Mouse (Mus musculus) frontal cortex, postnatal 25 days (tissue): ENCODE results near the gene Ulk4.

Experiments used
- DNase-seq, 2 experiments: peaks; one replicate each; pipeline ENCODE4 v3.0.0; 2022; ENCODE audit warnings: low spot score in 2 of 2

Ulk4 gene

DNA sequence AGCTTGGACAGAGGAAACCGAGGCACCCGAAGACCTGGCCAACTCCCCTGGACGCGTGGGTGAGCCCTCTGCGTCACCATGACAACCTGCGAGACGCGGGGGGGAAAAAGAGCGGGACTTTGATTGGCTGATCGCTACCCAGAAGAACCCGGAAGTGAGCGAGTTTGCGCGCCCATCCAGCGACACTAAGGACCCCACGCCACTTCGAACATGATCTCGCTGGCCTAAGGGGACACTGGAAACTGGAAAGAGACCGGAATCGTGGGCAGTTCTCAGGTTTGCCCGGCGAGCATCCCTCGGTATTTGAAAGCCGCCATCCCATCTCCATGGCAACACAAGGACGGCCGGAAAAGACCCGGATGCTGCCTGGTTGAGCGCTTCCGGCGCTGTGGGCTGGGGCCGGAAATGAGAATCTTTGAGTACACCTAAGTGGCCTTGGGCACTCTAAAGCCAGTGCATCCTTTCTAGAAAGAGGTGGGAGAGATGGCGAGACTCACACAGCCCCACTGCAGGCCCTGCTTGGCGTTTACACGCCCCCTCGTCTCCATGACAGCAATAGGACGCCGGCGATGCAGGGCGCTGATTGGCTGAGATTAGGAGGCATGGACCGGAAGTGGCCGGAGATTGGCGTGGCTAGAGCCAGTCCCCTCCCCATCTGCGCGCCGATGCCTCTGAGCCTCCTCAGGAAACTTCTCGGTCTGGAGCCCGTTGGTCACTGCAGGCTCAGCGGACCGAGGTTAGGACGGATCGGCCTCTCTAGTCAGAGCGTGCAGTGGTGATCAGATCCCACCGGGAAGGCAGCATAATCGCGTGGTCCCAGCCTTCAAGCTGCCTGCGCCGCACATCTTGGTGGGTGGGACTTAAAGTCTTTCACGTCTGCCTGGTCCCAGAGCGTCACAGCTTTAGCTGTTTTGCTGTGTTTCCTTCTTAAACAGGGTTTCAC lies at the start of gene Ulk4:
Gene Ulk4, minus strand, starts transcription at position 80 of the 943 bp plus-strand sequence.
- DNase-seq: peak; percentile 91 to 93

DNA sequence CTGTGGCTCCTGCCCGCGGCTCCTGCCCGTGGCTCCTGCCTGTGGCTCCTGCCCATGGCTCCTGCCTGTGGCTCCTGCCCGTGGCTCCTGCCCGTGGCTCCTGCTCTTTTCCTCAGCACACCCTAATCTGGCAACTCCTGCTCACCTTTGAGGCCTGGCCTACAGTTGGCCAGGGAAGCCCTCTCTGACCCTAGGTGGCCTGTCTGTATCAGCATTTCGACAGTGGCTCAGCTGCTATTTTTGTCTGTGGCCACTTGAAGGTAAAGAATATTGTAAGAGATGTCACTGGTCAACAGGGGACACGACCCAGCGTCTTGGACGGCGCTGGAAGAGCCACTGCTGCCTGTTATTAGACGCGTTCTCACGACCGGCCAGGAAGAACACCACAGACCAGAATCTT lies 45.0 kb upstream of the Ulk4 start:
- DNase-seq: no peak

DNA sequence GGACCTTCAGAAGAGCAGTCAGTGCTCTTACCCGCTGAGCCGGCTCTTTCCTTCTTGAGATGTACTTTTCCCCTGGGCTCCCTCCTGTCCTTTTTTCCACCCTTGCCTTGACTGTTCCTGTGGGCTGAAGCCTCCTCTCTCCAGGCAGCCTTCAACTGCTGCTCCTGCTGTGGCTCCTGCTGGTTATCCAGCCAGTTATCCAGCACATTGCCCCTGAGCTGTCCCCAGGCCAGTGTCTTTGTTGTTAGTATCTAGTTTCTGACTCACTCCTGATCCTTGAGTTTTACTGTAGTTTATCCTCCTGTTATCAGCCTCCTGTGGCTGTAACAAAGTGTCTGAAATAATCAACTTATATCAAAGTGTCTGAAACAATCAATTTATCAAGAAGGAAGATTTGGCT lies 44.1 kb upstream of the Ulk4 start:
- DNase-seq: no peak

DNA sequence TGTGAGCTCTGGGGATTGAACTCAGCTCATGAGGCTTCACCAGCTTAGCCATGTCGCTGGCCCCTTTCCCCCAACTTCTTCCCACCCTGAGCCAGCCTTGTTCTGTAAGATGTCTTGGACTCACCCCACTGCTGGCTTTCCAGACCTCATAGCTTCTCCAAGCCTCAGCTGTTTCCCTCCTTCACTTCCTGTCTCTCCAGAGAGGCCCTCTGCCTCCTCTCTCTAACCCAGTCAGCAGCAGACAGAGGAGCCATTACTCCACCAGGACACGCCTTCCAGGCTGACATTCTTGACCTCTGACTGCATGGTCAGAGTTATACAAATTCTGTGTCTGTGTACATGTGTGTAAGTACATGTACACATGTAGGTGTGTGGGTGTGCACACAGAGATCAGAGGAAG lies 43.4 kb upstream of the Ulk4 start:
- no peak for DNase-seq

GRCm38 (mm10) chr9:121319323-121319966 lies 42.4 kb upstream of the Ulk4 start:
- DNase-seq: no peak

- DNase-seq: no peak
Measured at GRCm38 (mm10) chr9:121316621-121317405, 39.8 kb upstream of the Ulk4 start.

GRCm38 (mm10) chr9:121315901-121316595 lies 39.1 kb upstream of the Ulk4 start:
- DNase-seq: no peak

DNA sequence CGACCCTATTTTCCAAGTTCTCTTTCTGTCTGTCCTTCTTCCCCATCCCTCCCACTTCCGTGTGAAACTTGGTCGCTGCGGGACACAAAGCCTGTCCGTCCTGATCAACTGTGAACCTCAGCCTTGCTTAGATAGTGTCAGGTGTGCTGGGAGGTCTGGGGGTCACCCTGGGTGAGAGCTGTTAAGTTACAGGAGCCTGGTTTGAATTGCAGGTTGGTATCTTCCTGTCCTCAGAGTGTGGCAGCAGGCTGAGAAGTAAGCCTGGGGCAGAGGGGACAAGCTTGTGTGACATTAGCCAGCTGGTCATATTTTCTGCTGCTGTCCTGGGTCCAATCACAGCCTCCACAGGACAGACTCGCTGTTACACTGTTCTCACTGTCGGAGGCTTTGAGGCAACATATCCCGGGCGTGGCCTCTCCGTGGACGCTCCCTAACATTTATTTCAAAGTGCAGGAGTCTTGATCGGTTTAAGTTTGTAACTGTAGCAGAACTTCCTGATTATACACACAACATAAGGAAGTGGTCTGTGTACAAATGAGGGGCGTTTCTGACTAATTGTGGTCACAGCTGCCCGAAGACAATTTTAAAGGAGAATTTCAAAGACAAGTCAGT lies 37.6 kb upstream of the Ulk4 start:
- DNase-seq: no peak

DNA sequence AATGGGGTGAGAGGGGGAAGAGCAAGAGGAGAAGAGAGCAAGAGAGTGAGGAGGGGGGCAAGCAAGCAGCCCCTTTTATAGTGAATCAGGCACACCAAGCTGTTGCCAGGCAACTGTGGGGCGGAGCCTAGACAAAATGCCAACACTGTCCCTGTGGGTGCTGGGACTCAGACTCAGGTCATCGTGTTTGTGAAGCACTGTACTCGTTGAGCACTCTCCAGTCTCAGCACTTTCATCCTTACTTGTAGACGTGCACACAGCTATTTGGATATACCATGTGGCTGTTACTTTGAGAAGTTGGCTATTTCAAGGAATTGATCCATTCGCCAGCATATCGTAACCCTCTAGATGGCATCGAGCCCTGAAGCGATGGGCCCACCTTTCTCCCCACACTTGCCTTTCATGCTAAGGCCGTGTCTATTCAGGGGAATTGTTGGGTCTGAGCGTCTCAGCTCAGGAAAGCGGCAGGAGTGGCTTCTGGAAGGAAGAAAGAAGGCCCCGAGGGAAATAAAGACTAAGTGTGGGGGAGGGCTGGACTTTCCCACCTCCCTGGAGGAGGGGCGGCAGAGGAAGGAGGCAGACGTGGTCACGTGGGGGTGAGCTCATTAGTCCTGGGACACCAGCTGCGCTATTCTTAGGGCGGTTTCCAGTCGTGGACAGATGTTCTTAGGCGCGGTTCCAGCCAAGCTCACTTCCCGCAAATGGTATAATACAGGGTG lies 36.8 kb upstream of the Ulk4 start:
- no peak for DNase-seq

DNA sequence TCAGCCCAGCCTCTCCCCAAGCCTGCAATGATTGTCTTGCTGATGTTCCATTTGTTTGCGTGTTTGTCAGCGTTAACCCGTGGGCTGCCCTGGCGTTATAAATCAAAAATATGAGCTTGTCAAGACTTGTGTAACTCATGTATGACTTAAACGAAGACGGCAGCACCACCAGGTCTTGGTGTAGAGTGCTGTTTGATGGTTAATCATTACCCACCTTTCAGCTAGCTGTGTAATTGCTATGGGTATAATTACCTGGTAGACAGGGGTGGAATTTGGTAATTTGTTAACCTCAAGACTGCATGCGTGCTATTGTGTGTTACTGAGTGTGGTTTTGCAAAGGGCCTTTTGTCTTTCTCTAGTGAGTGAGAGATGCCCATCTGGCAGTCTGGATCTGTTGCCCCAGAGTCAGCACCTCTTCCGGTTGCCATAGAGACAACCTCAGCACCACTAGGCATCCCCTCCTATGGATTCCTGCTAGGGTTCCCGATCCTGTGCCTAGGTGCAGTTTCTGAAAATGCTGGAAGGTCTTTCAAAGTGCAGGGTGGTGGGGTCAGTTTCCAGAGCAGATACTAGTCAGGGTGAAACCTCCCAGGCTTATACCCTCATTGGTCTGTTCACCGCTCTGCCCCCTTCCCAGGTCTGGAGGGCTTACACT lies 35.4 kb upstream of the Ulk4 start:
- no peak for DNase-seq

- DNase-seq: no peak
Measured at GRCm38 (mm10) chr9:121311846-121312236, 34.8 kb upstream of the Ulk4 start.

DNA sequence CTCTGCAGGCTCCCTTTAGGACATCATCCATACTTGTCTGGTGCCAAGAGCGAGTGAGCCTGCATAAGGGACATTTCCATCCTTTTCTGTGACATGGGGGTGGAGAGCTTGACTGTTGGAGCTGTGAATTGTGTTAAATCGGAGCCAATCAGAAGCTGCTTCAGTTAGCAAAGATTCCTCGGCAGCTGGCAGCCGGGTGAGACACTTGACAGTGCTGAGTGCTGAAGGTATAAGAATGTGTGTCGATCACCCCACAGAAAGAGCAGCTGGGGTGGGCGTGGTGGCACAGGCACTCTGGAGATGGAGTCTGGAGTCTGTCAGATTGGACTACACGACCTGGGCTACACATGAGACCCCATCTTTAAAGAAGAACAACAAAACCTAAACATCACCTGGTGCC lies 33.5 kb upstream of the Ulk4 start:
- no peak for DNase-seq

DNA sequence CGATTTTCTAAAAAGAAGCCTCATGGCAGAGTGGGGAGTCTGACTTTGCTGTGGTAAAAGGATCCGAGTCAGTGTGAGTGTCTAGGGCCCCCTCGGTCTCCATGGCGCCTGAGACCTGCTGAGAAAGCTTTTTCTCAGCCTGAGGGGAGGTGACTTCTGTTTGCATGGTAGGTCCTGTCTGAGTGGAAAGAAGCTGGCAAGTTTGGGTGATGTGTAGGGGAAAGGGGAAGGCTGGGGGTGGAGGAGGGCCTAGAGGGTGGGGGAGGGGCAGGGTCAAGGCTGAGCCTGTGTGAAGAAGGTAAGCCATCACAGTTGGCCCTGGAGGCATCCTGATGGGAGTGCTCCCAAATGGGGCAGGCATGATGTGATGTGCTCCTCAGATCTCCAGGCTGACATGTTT lies 32.3 kb upstream of the Ulk4 start:
- DNase-seq: no peak

DNA sequence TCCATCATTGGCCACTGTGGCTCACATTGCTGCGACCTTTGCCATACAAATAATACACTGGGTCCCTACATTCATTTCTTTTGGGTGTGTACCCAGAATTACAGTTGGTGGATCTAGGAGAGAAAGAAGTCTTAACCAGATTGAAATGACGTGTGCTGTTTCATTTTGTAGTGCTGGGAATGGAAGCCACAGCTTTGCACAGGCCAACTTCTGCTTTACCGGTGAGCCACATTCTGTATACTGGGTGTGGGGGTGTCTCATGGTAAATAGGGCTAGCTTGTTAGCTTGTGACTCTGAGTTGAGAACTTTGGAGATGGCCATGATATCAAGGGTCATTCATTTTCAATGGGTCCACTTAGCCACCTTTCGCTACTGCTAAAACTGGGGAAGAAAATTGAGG lies 28.5 kb upstream of the Ulk4 start:
- DNase-seq: no peak

- DNase-seq: no peak
Measured at GRCm38 (mm10) chr9:121304520-121304919, 27.5 kb upstream of the Ulk4 start.

- no peak for DNase-seq
Measured at GRCm38 (mm10) chr9:121303748-121304147, 26.8 kb upstream of the Ulk4 start.

GRCm38 (mm10) chr9:121303086-121303485 lies 26.1 kb upstream of the Ulk4 start:
- DNase-seq: no peak

DNA sequence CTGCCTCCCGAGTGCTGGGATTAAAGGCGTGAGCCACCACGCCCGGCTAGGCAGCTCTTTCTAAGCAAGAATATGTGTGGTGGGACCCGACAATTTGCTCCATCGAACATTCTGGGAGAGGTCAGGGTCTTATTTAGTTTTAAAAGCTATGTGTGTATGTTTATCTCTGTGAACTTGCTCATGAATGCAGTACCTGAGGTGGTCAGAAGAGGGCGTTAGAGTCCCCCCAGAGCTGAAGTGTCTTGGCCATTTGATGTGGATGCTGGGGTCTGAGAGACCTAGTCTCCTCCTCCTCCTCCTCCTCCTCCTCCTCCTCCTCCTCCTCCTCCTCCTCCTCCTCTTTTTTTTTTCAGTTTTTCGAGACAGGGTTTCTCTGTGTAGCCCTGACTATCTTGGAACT lies 25.5 kb upstream of the Ulk4 start:
- no peak for DNase-seq

- no peak for DNase-seq
Measured at GRCm38 (mm10) chr9:121301041-121301920, 24.3 kb upstream of the Ulk4 start.
